Mouse (Mus musculus) CH12.LX (cell line): ENCODE data around the gene Pou3f3. TPM values are rescaled to one million over a fixed set of nuclear protein-coding genes. Genes with fewer than 3 reads are reported as not detected.

Experiments
- DNase-seq: peaks from one replicate; pipeline ENCODE4 v3.0.0-alpha.2; 2013; ENCODE audit errors: extremely low read depth
- H3K27ac ChIP-seq: 2 replicates; pipeline ENCODE4 v1.5.1; 2012; ENCODE audit warnings: low read depth, mild to moderate bottlenecking, control low read depth, moderate library complexity; ENCODE audit not compliant: insufficient read depth
- H3K27me3 ChIP-seq: replicated peaks from 2 replicates; pipeline ENCODE3; 2012; ENCODE audit warnings: inconsistent platforms
- H3K36me3 ChIP-seq, 2 experiments: replicated peaks in 1 of 2; 2 replicates each; pipeline versions ENCODE3 to v1.6.1; 2012; ENCODE audit warnings: inconsistent platforms in 1 of 2, low read length in 1 of 2, mild to moderate bottlenecking in 1 of 2, mixed read lengths in 1 of 2, moderate library complexity in 1 of 2; ENCODE audit not compliant: control insufficient read depth in 1 of 2, insufficient read depth in 1 of 2
- H3K4me1 ChIP-seq, 2 experiments: 2 replicates each; pipeline ENCODE4 v1.6.1; 2012; ENCODE audit warnings: inconsistent platforms in 1 of 2, moderate library complexity in 1 of 2; ENCODE audit not compliant: insufficient read depth in 2 of 2, control insufficient read depth in 1 of 2
- H3K4me2 ChIP-seq: 2 replicates; pipeline ENCODE4 v1.6.1; 2012; ENCODE audit warnings: low read depth, mild to moderate bottlenecking, control low read depth; ENCODE audit not compliant: poor library complexity, insufficient read depth, severe bottlenecking
- H3K4me3 ChIP-seq, 3 experiments: fragments of 150-350 bp in 1 of 3; sonication (generic) in 1 of 3; replicated peaks in 1 of 3; 2 replicates each; pipeline versions ENCODE3 to v1.5.1; 2011 to 2012; ENCODE audit warnings: low read depth in 2 of 3, low read length in 2 of 3, mild to moderate bottlenecking in 2 of 3, moderate library complexity in 2 of 3, control low read depth in 1 of 3, improper control_type of control experiment in 1 of 3, inconsistent platforms in 1 of 3, mixed read lengths in 1 of 3; ENCODE audit not compliant: poor library complexity in 1 of 3
- H3K79me2 ChIP-seq: replicated peaks from 2 replicates; pipeline ENCODE4 v1.6.1; 2012; ENCODE audit warnings: mild to moderate bottlenecking, moderate library complexity; ENCODE audit not compliant: control insufficient read depth, poor library complexity, insufficient read depth, severe bottlenecking; ENCODE audit errors: extremely low read depth
- H3K9ac ChIP-seq: 2 replicates; pipeline ENCODE4 v1.6.1; 2012; ENCODE audit warnings: low read depth, mild to moderate bottlenecking, control low read depth, moderate library complexity; ENCODE audit not compliant: insufficient read depth
- H3K9me3 ChIP-seq: replicated peaks from 2 replicates; pipeline ENCODE3; 2012; ENCODE audit warnings: low read length, inconsistent platforms, mixed read lengths
- E2F4 ChIP-seq: IDR thresholded peaks from 2 replicates; pipeline ENCODE4 v1.6.1; 2011; ENCODE audit warnings: low read depth, low read length, improper control_type of control experiment; ENCODE audit not compliant: insufficient replicate concordance
- ELF1 ChIP-seq: IDR thresholded peaks from 2 replicates; pipeline ENCODE4 v1.6.1; 2014; ENCODE audit warnings: low read depth, mild to moderate bottlenecking, inconsistent platforms, low read length, improper control_type of control experiment
- GABPA ChIP-seq: IDR thresholded peaks from 2 replicates; pipeline ENCODE4 v1.6.1; 2012; ENCODE audit warnings: low read depth, low read length, improper control_type of control experiment, inconsistent platforms; ENCODE audit not compliant: insufficient replicate concordance
- JUN ChIP-seq: IDR thresholded peaks from 2 replicates; pipeline ENCODE4 v1.6.1; 2011; ENCODE audit warnings: low read depth, mild to moderate bottlenecking, low read length, improper control_type of control experiment, moderate library complexity; ENCODE audit not compliant: insufficient read depth
- JUND ChIP-seq: conservative IDR thresholded peaks from 2 replicates; pipeline ENCODE4 v1.6.1; 2011; ENCODE audit warnings: low read depth, low read length, improper control_type of control experiment
- MAX ChIP-seq: IDR thresholded peaks from 2 replicates; pipeline ENCODE4 v1.6.1; 2011; ENCODE audit warnings: low read length, improper control_type of control experiment
- MAZ ChIP-seq: IDR thresholded peaks from 2 replicates; pipeline ENCODE4 v1.6.1; 2012; ENCODE audit warnings: low read depth, mild to moderate bottlenecking, inconsistent platforms, low read length, improper control_type of control experiment, moderate library complexity
- MXI1 ChIP-seq: IDR thresholded peaks from 2 replicates; pipeline ENCODE4 v1.6.1; 2011; ENCODE audit warnings: mild to moderate bottlenecking, low read depth, low read length, improper control_type of control experiment
- RAD21 ChIP-seq: IDR thresholded peaks from 2 replicates; pipeline ENCODE4 v1.6.1; 2011; ENCODE audit warnings: low read depth, mild to moderate bottlenecking, low read length, improper control_type of control experiment, moderate library complexity
- SMC3 ChIP-seq: IDR thresholded peaks from 2 replicates; pipeline ENCODE4 v1.6.1; 2011; ENCODE audit warnings: low read depth, low read length, improper control_type of control experiment
- TBP ChIP-seq: conservative IDR thresholded peaks from 2 replicates; pipeline ENCODE4 v1.6.1; 2011; ENCODE audit warnings: low read depth, low read length, improper control_type of control experiment
- TCF12 ChIP-seq: IDR thresholded peaks from 2 replicates; pipeline ENCODE4 v1.6.1; 2014; ENCODE audit warnings: low read depth, mild to moderate bottlenecking, inconsistent platforms, low read length, improper control_type of control experiment
- UBTF ChIP-seq: IDR thresholded peaks from 2 replicates; pipeline ENCODE4 v1.6.1; 2012; ENCODE audit warnings: low read depth, mild to moderate bottlenecking, inconsistent platforms, low read length, improper control_type of control experiment, moderate library complexity
- USF2 ChIP-seq: conservative IDR thresholded peaks from 2 replicates; pipeline ENCODE4 v1.6.1; 2011; ENCODE audit warnings: low read depth, low read length, improper control_type of control experiment
- ZC3H11A ChIP-seq: IDR thresholded peaks from 2 replicates; pipeline ENCODE4 v1.6.1; 2012; ENCODE audit warnings: low read depth, mild to moderate bottlenecking, inconsistent platforms, low read length, improper control_type of control experiment
- ZNF384 ChIP-seq: IDR thresholded peaks from 2 replicates; pipeline ENCODE4 v1.6.1; 2012; ENCODE audit warnings: low read depth, low read length, improper control_type of control experiment, inconsistent platforms
- dilution Hi-C: fragments of 300-500 bp; cut with MboI; formaldehyde crosslinking; loops from 2 replicates; pipeline ENCODE4 v1.14.3; 2020; ENCODE audit warnings: low sequenced_read_pairs; ENCODE audit not compliant: extremely low pct_unique_long_range_greater_than_20kb, extremely low pct_ligation_motif_present
- in situ Hi-C: fragments of 300-500 bp; cut with MboI; formaldehyde crosslinking; loops from 3 replicates; pipeline ENCODE4 v1.14.3; 2019; ENCODE audit warnings: low sequenced_read_pairs, low pct_ligation_motif_present, low pct_unique_long_range_greater_than_20kb, mixed read lengths
- polyA plus RNA-seq: library from polyadenylated mRNA; unstranded; fragments of >175 nt; gene quantifications from 2 replicates; pipeline ENCODE4 v1.2.1, GENCODE M21; 2012; ENCODE audit warnings: low read depth; ENCODE audit not compliant: insufficient read length
- total RNA-seq, 2 experiments: library from RNA; depleted of rRNA; stranded (reverse); fragments of 300-350 nt in 1 of 2; fragments of >200 nt in 1 of 2; gene quantifications; 2 replicates each; pipeline ENCODE4 v1.2.3; 2012 to 2014

Pou3f3 gene
- total and polyA plus RNA-seq, 3 experiments: not detected

- Histone ChIP-seq H3K9ac (no peak overlapping the region), H3K9me3 (peaks cover 36% of the 10 kb centered on the region), H3K4me3 (no peak overlapping the region), H3K27ac (no peak overlapping the region), H3K36me3 (no peaks in the 10 kb centered on the region), H3K79me2 (no peaks in the 10 kb centered on the region), H3K4me1 (no peaks in the 10 kb centered on the region), H3K4me2 (no peak overlapping the region), H3K27me3 (no peaks in the 10 kb centered on the region)
- no peak for DNase-seq
- TF ChIP-seq ELF1: no peak
- no peak for TF ChIP-seq TCF12
- no peak for TF ChIP-seq SMC3
- TF ChIP-seq ZNF384: no peak
- TF ChIP-seq TBP: no peak
- no peak for TF ChIP-seq MAX
- no peak for TF ChIP-seq ZC3H11A
- TF ChIP-seq JUND: no peak
- no peak for TF ChIP-seq JUN
- no peak for TF ChIP-seq GABPA
- TF ChIP-seq E2F4: no peak
- in situ Hi-C loops: no loop called here
- dilution Hi-C loops: no loop called here
These were observed 14.9 kb upstream of the Pou3f3 start for GRCm38 (mm10) chr1:42680673-42681072.

GRCm38 (mm10) chr1:42681762-42682161, 13.8 kb upstream of the Pou3f3 start:
- Histone ChIP-seq H3K4me1 (no peaks in the 10 kb centered on the region), H3K9ac (no peak overlapping the region), H3K79me2 (no peaks in the 10 kb centered on the region), H3K27me3 (no peaks in the 10 kb centered on the region), H3K4me2 (no peak overlapping the region), H3K9me3 (peaks cover 40% of the 10 kb centered on the region), H3K36me3 (no peaks in the 10 kb centered on the region), H3K4me3 (no peak overlapping the region), H3K27ac (no peak overlapping the region)
- TF ChIP-seq RAD21 (no peak), UBTF (no peak), USF2 (no peak), E2F4 (no peak), JUN (no peak), MXI1 (no peak), MAZ (no peak)
- DNase-seq: no peak
- in situ Hi-C loops (no loop called here), dilution Hi-C loops (no loop called here)
